Mouse (Mus musculus): ENCODE data around the gene Supt16. TPM values are rescaled to one million over a fixed set of nuclear protein-coding genes. Genes with fewer than 3 reads are reported as not detected.

Supt16 gene
- polyA plus RNA-seq, 1 experiment from 2014 or later: 55.8 TPM

DNA sequence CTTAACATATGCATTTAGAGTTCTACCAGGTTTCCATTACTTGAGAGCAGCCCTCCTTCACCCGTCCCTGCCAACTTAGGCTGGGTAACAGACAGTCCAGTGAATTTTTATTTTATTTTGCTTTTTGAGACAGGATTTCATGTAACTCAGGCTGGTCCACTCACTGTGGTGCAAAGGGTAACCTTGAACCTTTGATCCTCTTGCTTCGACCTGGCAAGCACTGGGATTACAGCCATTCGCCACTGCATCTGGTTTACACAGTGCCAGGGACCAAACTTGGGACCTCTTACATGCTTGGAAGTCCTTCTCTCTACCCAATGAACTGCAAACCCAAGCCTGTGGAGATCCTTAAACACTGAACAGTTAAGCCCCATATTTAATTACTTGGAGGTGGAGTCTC is 72.6 kb downstream of the Supt16 start:
- WGBS: 89% methylated on average over 3 of the region's 3 CpGs
- ATAC-seq (ENCODE audit: low read depth): no peak

DNA sequence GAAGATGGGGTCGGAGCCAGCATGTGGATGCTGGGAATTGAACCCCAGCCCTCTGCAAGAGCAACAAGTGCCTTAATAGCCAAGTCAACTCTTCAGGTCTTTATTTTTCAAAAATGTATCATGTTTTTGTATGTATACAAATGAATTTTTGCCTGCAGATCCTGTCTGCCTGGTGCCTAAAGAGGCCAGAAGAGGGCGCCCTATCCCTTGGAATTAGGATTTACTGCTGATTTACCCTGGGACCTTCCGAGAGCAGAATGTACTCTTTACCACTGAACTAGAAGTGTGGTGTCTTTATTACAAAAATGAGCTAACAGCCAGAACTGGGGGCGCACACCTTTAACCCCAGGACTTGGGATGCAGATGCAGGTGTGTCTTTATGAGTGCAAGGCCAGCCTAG is 73.3 kb downstream of the Supt16 start:
- 18% methylated on average over 4 of the region's 4 CpGs for WGBS

More for the DNA sequence above, 72.6 kb downstream of the Supt16 start:
- Histone ChIP-seq H3K4me3 (ENCODE audit: low read length) (no peak overlapping the region), H3K4me2 (ENCODE audit: low read depth, low read length) (no peak overlapping the region), H3K4me1 (replicated peaks; ENCODE audit: control insufficient read depth, insufficient read depth, low read length) (0 out of 2 replicates have a peak, but pooled peaks cover 3% of the 10 kb centered on the region), H3K9me3 (ENCODE audit: control insufficient read depth, low read length) (no peaks in the 10 kb centered on the region), H3K27ac (ENCODE audit: low read length) (no peak overlapping the region), H3K27me3 (ENCODE audit: control insufficient read depth, insufficient read depth, low read depth, low read length) (peaks cover 2% of the 10 kb centered on the region; the same call in 1 of the 2 replicates), H3K36me3 (ENCODE audit: control insufficient read depth, insufficient read depth, low read length) (no peaks in the 10 kb centered on the region), H3K9ac (ENCODE audit: low read length) (no peak overlapping the region)

DNA sequence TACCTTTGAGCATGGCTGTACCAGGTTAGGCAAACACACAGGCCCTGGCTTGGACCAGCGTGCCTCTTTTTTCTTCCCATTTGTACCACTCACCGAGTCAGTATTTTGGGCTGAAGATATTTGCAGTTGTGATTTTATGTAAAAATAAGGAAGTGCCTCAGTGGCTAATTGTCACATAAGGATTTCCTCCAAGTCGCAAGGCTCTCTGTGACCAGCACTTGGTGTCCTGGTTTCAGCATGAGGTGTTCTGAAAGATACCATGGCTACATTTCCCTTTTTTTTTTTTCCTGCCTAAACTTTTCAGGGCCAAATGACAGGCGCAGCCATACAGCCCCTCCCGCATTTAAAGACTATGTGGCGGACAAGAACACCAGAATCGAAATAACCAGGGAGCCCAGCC is 77.0 kb downstream of the Supt16 start:
- Histone ChIP-seq H3K4me3 (ENCODE audit: low read length) (peak overlapping the region; percentile 61; the same call in 1 of the 2 replicates), H3K9me3 (ENCODE audit: control insufficient read depth, low read length) (no peaks in the 10 kb centered on the region), H3K36me3 (ENCODE audit: control insufficient read depth, insufficient read depth, low read length) (no peaks in the 10 kb centered on the region), H3K4me1 (replicated peaks; ENCODE audit: control insufficient read depth, insufficient read depth, low read length) (0 out of 2 replicates have a peak, but pooled peaks cover 3% of the 10 kb centered on the region), H3K9ac (ENCODE audit: low read length) (no peak overlapping the region), H3K27ac (ENCODE audit: low read length) (no peak overlapping the region), H3K27me3 (ENCODE audit: control insufficient read depth, insufficient read depth, low read depth, low read length) (peaks cover 2% of the 10 kb centered on the region; the same call in 1 of the 2 replicates), H3K4me2 (ENCODE audit: low read depth, low read length) (peak overlapping the region; percentile 94)
- 55% methylated on average over 7 of the region's 7 CpGs for WGBS
- ATAC-seq (ENCODE audit: low read depth): no peak

More for the DNA sequence above, 73.3 kb downstream of the Supt16 start:
- H3K9ac ChIP-seq (ENCODE audit: low read length): no peak overlapping the region
- H3K4me3 ChIP-seq (ENCODE audit: low read length): no peak overlapping the region
- no peak overlapping the region for H3K4me2 ChIP-seq (ENCODE audit: low read depth, low read length)
- no peak overlapping the region for H3K27ac ChIP-seq (ENCODE audit: low read length)
- H3K9me3 ChIP-seq (ENCODE audit: control insufficient read depth, low read length): no peaks in the 10 kb centered on the region
- peaks cover 2% of the 10 kb centered on the region; the same call in 1 of the 2 replicates for H3K27me3 ChIP-seq (ENCODE audit: control insufficient read depth, insufficient read depth, low read depth, low read length)
- ATAC-seq (ENCODE audit: low read depth): peak; percentile 32; the same call in 1 of the 2 replicates
- no peaks in the 10 kb centered on the region for H3K36me3 ChIP-seq (ENCODE audit: control insufficient read depth, insufficient read depth, low read length)
- 0 out of 2 replicates have a peak, but pooled peaks cover 3% of the 10 kb centered on the region for H3K4me1 ChIP-seq (replicated peaks; ENCODE audit: control insufficient read depth, insufficient read depth, low read length)

DNA sequence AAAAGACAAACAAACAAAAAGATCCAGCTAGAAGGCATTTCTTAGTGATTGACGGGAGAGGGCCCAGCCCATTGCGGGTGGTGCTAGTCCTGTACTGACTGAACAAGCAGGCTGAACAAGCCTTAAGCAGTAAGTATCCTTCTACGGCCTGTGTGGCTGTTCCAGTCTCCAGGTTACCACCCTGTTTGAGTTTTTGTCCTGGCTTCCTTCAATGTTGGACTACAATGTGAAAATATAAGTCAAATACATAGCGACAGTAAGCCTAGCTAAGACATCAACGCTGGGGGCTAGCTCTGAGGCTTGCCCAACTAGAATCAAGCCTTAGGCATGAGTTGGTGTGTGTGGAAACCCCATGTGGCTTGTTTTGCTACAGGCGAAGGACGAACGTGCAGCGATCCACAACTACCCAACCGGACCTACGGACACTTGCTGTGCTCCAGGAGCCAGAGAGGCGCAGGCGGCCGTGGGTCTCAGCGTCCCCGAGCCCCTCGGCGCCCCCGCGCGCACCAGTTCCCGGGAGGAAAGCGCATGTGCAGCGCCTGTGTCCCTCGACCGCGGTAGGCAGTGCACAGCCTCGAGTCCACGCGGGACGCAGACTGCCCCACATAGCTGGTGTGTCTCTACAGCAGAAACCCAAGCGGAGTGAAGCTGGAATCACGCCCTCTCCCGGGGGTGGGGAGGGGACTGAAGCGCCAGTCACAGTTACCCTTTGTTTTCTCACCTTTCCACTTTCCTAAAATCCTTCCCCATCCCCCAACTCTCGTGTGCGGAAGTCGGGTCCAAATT is 78.2 kb downstream of the Supt16 start:
- ATAC-seq (ENCODE audit: low read depth): peak; percentile 93
- under 1% methylated on average over 37 of the region's 38 CpGs for WGBS

DNA sequence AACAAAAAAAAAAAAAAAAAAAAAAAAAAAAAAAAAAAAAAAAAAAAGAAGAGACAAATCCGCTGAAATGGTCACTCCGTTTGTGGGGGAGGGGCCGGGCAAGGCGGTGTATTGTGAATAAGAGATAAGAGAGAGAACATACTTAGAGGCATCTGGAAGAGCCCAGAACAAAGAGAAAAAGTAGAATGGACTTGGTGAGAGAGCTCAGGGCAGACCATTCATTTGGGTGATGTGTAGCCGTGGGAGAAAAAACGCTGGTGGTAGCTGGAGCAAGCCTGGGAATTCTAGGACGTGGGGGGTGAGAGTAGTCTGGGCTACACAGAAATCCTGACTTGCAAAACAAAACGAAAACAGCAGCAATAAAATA is 78.8 kb downstream of the Supt16 start:
- H3K4me3 ChIP-seq (ENCODE audit: low read length): peak overlapping the region; percentile 61
- 23% methylated on average over 8 of the region's 8 CpGs for WGBS
- no peaks in the 10 kb centered on the region for H3K36me3 ChIP-seq (ENCODE audit: control insufficient read depth, insufficient read depth, low read length)
- peak overlapping the region; percentile 93; the same call in 1 of the 2 replicates for H3K27ac ChIP-seq (ENCODE audit: low read length)
- H3K27me3 ChIP-seq (ENCODE audit: control insufficient read depth, insufficient read depth, low read depth, low read length): peaks cover 2% of the 10 kb centered on the region; the same call in 1 of the 2 replicates
- H3K4me2 ChIP-seq (ENCODE audit: low read depth, low read length): peak overlapping the region; percentile 94
- no peaks in the 10 kb centered on the region for H3K9me3 ChIP-seq (ENCODE audit: control insufficient read depth, low read length)
- H3K9ac ChIP-seq (ENCODE audit: low read length): peak overlapping the region; percentile 78; the same call in 1 of the 2 replicates
- ATAC-seq (ENCODE audit: low read depth): peak; percentile 9; the same call in 1 of the 2 replicates
- 0 out of 2 replicates have a peak, but pooled peaks cover 3% of the 10 kb centered on the region for H3K4me1 ChIP-seq (replicated peaks; ENCODE audit: control insufficient read depth, insufficient read depth, low read length)

More for the DNA sequence above, 78.2 kb downstream of the Supt16 start:
- Histone ChIP-seq H3K4me3 (ENCODE audit: low read length) (peak overlapping the region; percentile 61), H3K27me3 (ENCODE audit: control insufficient read depth, insufficient read depth, low read depth, low read length) (peaks cover 2% of the 10 kb centered on the region; the same call in 1 of the 2 replicates), H3K9ac (ENCODE audit: low read length) (peak overlapping the region; percentile 78), H3K4me1 (replicated peaks; ENCODE audit: control insufficient read depth, insufficient read depth, low read length) (0 out of 2 replicates have a peak, but pooled peaks cover 3% of the 10 kb centered on the region), H3K27ac (ENCODE audit: low read length) (peak overlapping the region; percentile 93), H3K4me2 (ENCODE audit: low read depth, low read length) (peak overlapping the region; percentile 94), H3K36me3 (ENCODE audit: control insufficient read depth, insufficient read depth, low read length) (no peaks in the 10 kb centered on the region), H3K9me3 (ENCODE audit: control insufficient read depth, low read length) (no peaks in the 10 kb centered on the region)

DNA sequence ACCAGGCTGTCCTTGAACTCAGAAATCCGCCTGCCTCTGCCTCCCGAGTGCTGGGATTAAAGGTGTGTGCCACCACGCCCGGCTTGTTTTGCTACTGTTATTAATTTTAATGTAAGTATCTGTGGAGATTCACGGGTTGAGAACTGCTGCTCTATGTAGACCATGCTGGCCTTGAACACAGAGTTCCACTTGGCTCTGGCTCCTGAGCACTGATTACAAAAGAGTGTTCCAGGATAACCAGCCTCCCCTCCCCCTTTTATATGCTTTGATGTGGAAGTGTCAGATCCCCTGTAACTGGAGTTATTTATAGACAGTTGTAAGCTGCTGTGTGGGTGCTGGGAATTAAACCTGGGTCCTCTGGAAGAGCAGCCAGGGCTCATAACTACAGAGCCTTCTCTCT is 80.0 kb downstream of the Supt16 start:
- Histone ChIP-seq H3K9ac (ENCODE audit: low read length) (no peak overlapping the region), H3K27me3 (ENCODE audit: control insufficient read depth, insufficient read depth, low read depth, low read length) (peaks cover 2% of the 10 kb centered on the region; the same call in 1 of the 2 replicates), H3K4me1 (replicated peaks; ENCODE audit: control insufficient read depth, insufficient read depth, low read length) (0 out of 2 replicates have a peak, but pooled peaks cover 3% of the 10 kb centered on the region), H3K27ac (ENCODE audit: low read length) (no peak overlapping the region), H3K4me2 (ENCODE audit: low read depth, low read length) (no peak overlapping the region), H3K4me3 (ENCODE audit: low read length) (no peak overlapping the region), H3K9me3 (ENCODE audit: control insufficient read depth, low read length) (no peaks in the 10 kb centered on the region), H3K36me3 (ENCODE audit: control insufficient read depth, insufficient read depth, low read length) (no peaks in the 10 kb centered on the region)
- 90% methylated on average over 5 of the region's 5 CpGs for WGBS
- ATAC-seq (ENCODE audit: low read depth): no peak

DNA sequence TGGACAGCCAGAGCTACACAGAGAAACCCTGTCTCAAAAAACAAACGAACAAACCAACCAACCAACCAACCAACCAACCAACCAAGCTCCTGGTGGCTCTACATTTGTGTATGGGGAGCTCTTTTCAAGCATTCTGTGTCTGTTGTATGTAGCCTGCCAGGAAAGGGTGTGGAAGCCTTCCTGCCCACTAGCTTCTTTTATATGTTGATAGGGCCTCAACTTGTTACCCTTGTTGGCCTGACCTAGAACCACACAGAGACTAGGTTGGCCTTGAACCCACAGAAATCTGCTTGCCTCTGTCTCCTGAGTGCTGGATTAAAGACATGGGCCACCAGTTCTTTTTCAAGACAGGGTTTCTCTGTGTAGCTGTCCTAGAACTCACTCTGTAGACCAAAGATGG is 83.1 kb downstream of the Supt16 start:
- H3K27ac ChIP-seq (ENCODE audit: low read length): no peak overlapping the region
- 57% methylated on average over 1 of the region's 1 CpGs for WGBS
- no peaks in the 10 kb centered on the region for H3K36me3 ChIP-seq (ENCODE audit: control insufficient read depth, insufficient read depth, low read length)
- no peak overlapping the region for H3K4me3 ChIP-seq (ENCODE audit: low read length)
- no peak for ATAC-seq (ENCODE audit: low read depth)
- no peak overlapping the region for H3K4me2 ChIP-seq (ENCODE audit: low read depth, low read length)
- no peaks in the 10 kb centered on the region for H3K27me3 ChIP-seq (ENCODE audit: control insufficient read depth, insufficient read depth, low read depth, low read length)
- no peak overlapping the region for H3K9ac ChIP-seq (ENCODE audit: low read length)
- H3K9me3 ChIP-seq (ENCODE audit: control insufficient read depth, low read length): no peaks in the 10 kb centered on the region
- H3K4me1 ChIP-seq (replicated peaks; ENCODE audit: control insufficient read depth, insufficient read depth, low read length): no peaks in the 10 kb centered on the region

Other genes starting within 250 kb of the Supt16 start
- gene Arhgef40, start 212.7 kb downstream of the Supt16 start, polyA plus RNA-seq (2015; fragmentation: Nextera tagmentation; extraction: Ambion mirVana): 95.0 and 98.4 TPM in 2 replicates
- gene Tmem253, start 181.8 kb downstream of the Supt16 start, polyA plus RNA-seq (2015; fragmentation: Nextera tagmentation; extraction: Ambion mirVana): 0.21 and 0.34 TPM in 2 replicates
- 20.1 and 20.8 TPM in 2 replicates for gene Zfp219, start 176.7 kb downstream of the Supt16 start, polyA plus RNA-seq (2015; fragmentation: Nextera tagmentation; extraction: Ambion mirVana)
- gene Olfr221, start 155.0 kb downstream of the Supt16 start, polyA plus RNA-seq (2015; fragmentation: Nextera tagmentation; extraction: Ambion mirVana): not detected in 2 replicates
- 603 and 612 TPM in 2 replicates for gene Hnrnpc, start 93.4 kb downstream of the Supt16 start, polyA plus RNA-seq (2015; fragmentation: Nextera tagmentation; extraction: Ambion mirVana)
- gene Rpgrip1, start 86.7 kb downstream of the Supt16 start, polyA plus RNA-seq (2015; fragmentation: Nextera tagmentation; extraction: Ambion mirVana): 57.8 and 59.1 TPM in 2 replicates
- 32.6 and 33.8 TPM in 2 replicates for gene Chd8, start 60.4 kb upstream of the Supt16 start, polyA plus RNA-seq (2015; fragmentation: Nextera tagmentation; extraction: Ambion mirVana)
- gene Tox4, start 81.7 kb upstream of the Supt16 start, polyA plus RNA-seq (2015; fragmentation: Nextera tagmentation; extraction: Ambion mirVana): 37.7 and 43.4 TPM in 2 replicates
- 17.9 and 18.6 TPM in 2 replicates for gene Rab2b, start 82.1 kb upstream of the Supt16 start, polyA plus RNA-seq (2015; fragmentation: Nextera tagmentation; extraction: Ambion mirVana)
- gene Mettl3, start 107.7 kb upstream of the Supt16 start, polyA plus RNA-seq (2015; fragmentation: Nextera tagmentation; extraction: Ambion mirVana): 42.3 and 46.1 TPM in 2 replicates
- 14.0 and 16.7 TPM in 2 replicates for gene Sall2, start 131.3 kb upstream of the Supt16 start, polyA plus RNA-seq (2015; fragmentation: Nextera tagmentation; extraction: Ambion mirVana)
- gene Olfr1513, start 159.0 kb upstream of the Supt16 start, polyA plus RNA-seq (2015; fragmentation: Nextera tagmentation; extraction: Ambion mirVana): not detected in 2 replicates
- not detected in 2 replicates for gene Olfr1512, start 181.8 kb upstream of the Supt16 start, polyA plus RNA-seq (2015; fragmentation: Nextera tagmentation; extraction: Ambion mirVana)
- not detected in 2 replicates for gene Olfr1511, start 200.0 kb upstream of the Supt16 start, polyA plus RNA-seq (2015; fragmentation: Nextera tagmentation; extraction: Ambion mirVana)
- gene Olfr1510, start 217.0 kb upstream of the Supt16 start, polyA plus RNA-seq (2015; fragmentation: Nextera tagmentation; extraction: Ambion mirVana): not detected in 2 replicates
- not detected in 2 replicates for gene Olfr1509, start 245.6 kb upstream of the Supt16 start, polyA plus RNA-seq (2015; fragmentation: Nextera tagmentation; extraction: Ambion mirVana)